Mouse (Mus musculus) thymus, adult 2 months (tissue): ENCODE results near the gene Frat2.

Experiments used
- CTCF ChIP-seq: fragments of 200-500 bp; IDR thresholded peaks from 2 replicates; pipeline ENCODE4 v1.5.1; 2012; ENCODE audit warnings: mild to moderate bottlenecking, control low read depth, low read length, moderate library complexity, borderline replicate concordance; ENCODE audit not compliant: control insufficient read depth, poor library complexity, insufficient read depth; ENCODE audit errors: extremely low read depth
- POLR2A ChIP-seq: fragments of 200-500 bp; IDR thresholded peaks from 2 replicates; pipeline ENCODE4 v1.6.1; 2012; ENCODE audit warnings: mild to moderate bottlenecking, low read length, control low read depth, moderate library complexity; ENCODE audit not compliant: control insufficient read depth, poor library complexity, insufficient read depth; ENCODE audit errors: extremely low read depth

DNA sequence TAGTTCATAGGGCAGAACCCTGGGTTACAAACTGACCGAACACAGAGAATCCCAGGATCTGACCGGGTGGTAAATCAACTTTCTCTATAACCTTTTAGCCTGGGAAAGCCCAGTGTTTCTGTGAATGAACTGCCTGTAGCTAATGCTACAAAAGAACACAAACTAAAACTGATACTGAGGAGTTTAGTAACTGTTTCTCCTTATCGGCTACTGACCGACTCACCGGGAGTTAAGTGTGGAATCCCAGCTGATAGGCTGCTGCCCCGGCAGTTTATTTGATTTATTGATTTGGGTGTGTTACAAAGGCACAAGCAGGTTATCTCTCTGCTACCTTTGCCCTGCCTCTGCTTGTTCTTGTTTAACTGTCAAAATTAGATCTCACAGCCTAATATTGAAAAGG is 9.1 kb downstream of the Frat2 start:
- TF ChIP-seq CTCF (no peak), POLR2A (no peak)
